Mouse (Mus musculus) cerebellum, postnatal 14 days (tissue): ENCODE measurements around the gene Aspm.

Experiments used
- DNase-seq, 2 experiments: peaks; one replicate each; pipeline ENCODE4 v3.0.0; 2021; ENCODE audit warnings: mixed read lengths in 2 of 2

Aspm gene

GRCm38 (mm10) chr1:139514556-139514955 is 60.0 kb downstream of the Aspm start:
- DNase-seq = no peak
